Mouse (Mus musculus): ENCODE results near the gene Eef2. TPM values are rescaled to one million over a fixed set of nuclear protein-coding genes. Genes with fewer than 3 reads are reported as not detected.

Eef2 gene
- total RNA-seq, 2 experiments from 2014 or later: 892 to 898 TPM

DNA sequence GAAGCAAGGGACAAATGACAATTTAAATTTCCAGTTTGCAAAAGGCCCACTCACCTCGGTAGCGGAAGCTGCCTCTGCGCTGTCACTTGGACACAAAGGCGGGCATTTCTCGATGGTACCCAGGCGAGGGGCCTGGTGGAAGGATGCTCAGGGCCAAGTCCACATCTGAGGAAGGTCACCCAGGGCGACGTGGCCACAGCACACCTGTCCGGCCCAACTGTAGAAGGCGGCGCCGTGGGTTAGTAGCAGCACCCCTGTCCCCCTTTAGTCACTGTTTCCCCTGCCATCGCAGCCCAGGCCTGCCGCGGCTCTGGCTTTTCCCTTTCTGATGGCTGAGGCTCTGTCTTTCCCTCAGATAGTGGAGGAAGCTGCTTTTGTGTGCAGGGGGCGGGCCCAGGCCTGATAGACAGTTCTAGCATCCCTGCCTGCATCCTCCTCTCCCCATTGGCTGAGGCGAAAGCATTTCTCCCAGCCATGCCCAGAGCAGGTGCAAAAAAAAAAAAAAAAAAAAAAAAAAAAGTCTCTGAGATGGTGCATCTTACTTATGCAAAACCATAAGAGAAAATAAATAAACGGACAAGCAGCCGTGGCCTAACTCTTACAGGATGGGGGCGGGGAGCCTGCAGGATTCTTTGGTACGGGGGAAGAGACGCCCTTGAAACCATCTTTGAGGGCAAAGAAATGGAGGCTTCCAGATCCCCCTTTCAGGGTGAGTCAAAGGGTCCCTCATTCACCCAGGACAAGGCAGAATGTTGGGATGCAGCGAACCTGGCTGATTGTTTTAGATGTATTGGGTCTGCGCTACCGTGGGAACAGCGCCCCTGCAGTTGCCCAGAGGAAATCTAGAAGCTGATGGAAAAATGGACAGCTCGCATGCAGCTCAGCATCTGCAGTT, 54.3 kb downstream of the Eef2 start, which contains the start of gene Atcay:
Gene Atcay (minus strand): TSS at position 396 of the 895 bp plus-strand sequence.
- no peak for DNase-seq
- intact Hi-C loops (cut with DNase I; ENCODE audit: low total_unique reads): no loop called here

GRCm38 (mm10) chr10:81231436-81231835, 55.0 kb downstream of the Eef2 start:
- DNase-seq: no peak
- intact Hi-C loops (cut with DNase I; ENCODE audit: low total_unique reads): no loop called here

Other genes with a start within 250 kb of the Eef2 start
- gene Gadd45b, start 246.6 kb upstream of the Eef2 start, total RNA-seq (2021): 10 to 100 TPM; 21.5 to 28.7 TPM
- 1 to 10 TPM in 1 of 2 experiments, under 1 TPM in 1; 0.44 to 1.1 TPM for gene Gng7, start 161.7 kb upstream of the Eef2 start, total RNA-seq (2021)
- gene Diras1, start 151.0 kb upstream of the Eef2 start, total RNA-seq (2021): under 1 TPM; 0.24 to 0.72 TPM
- gene Slc39a3, start 139.2 kb upstream of the Eef2 start, total RNA-seq (2021): 10 to 100 TPM; 11.3 to 11.9 TPM
- 10 to 100 TPM; 78.6 to 79.9 TPM for gene Sgta, start 116.5 kb upstream of the Eef2 start, total RNA-seq (2021)
- 10 to 100 TPM; 22.4 to 23.0 TPM for gene Thop1, start 106.6 kb upstream of the Eef2 start, total RNA-seq (2021)
- 1 to 10 TPM in 1 of 2 experiments, under 1 TPM in 1; 0.53 to 1.1 TPM for gene Creb3l3, start 77.8 kb upstream of the Eef2 start, total RNA-seq (2021)
- 100 to 1,000 TPM; 163 to 171 TPM for gene Map2k2, start 70.7 kb upstream of the Eef2 start, total RNA-seq (2021)
- 10 to 100 TPM; 28.2 to 30.1 TPM for gene Zbtb7a, start 41.4 kb upstream of the Eef2 start, total RNA-seq (2021)
- 10 to 100 TPM; 12.3 to 12.8 TPM for gene Pias4, start 8.7 kb upstream of the Eef2 start, total RNA-seq (2021)
- 10 to 100 TPM; 21.2 to 24.8 TPM for gene Dapk3, start 6.4 kb downstream of the Eef2 start, total RNA-seq (2021)
- not detected for gene 4930442H23Rik, start 7.2 kb downstream of the Eef2 start, total RNA-seq (2021)
- gene Nmrk2, start 25.4 kb downstream of the Eef2 start, total RNA-seq (2021): 1 to 10 TPM; 1.8 to 5.5 TPM
- gene Atcay, start 54.2 kb downstream of the Eef2 start, total RNA-seq (2021): under 1 TPM in 1 of 2 experiments, not detected in 1; 0.06 TPM
- gene Zfr2, start 56.5 kb downstream of the Eef2 start, total RNA-seq (2021): 1 to 10 TPM; 1.7 to 2.5 TPM
- gene Matk, start 76.3 kb downstream of the Eef2 start, total RNA-seq (2021): under 1 TPM; 0.33 to 0.57 TPM
- 10 to 100 TPM; 93.1 to 99.9 TPM for gene Mrpl54, start 90.3 kb downstream of the Eef2 start, total RNA-seq (2021)
- 10 to 100 TPM; 62.8 to 71.1 TPM for gene Apba3, start 90.3 kb downstream of the Eef2 start, total RNA-seq (2021)
- gene Tjp3, start 115.0 kb downstream of the Eef2 start, total RNA-seq (2021): not detected
- gene Pip5k1c, start 116.3 kb downstream of the Eef2 start, total RNA-seq (2021): 10 to 100 TPM; 18.5 to 22.8 TPM
- 1 to 10 TPM; 7.7 to 10.0 TPM for gene Cactin, start 144.5 kb downstream of the Eef2 start, total RNA-seq (2021)
- gene Tbxa2r, start 152.1 kb downstream of the Eef2 start, total RNA-seq (2021): 1 to 10 TPM; 1.5 to 2.2 TPM
- 1 to 10 TPM; 1.8 to 2.0 TPM for gene Gipc3, start 166.6 kb downstream of the Eef2 start, total RNA-seq (2021)
- 10 to 100 TPM; 24.3 to 25.8 TPM for gene Hmg20b, start 173.8 kb downstream of the Eef2 start, total RNA-seq (2021)
- 1 to 10 TPM; 3.7 to 4.0 TPM for gene Mfsd12, start 180.9 kb downstream of the Eef2 start, total RNA-seq (2021)
- gene 4930404N11Rik, start 189.2 kb downstream of the Eef2 start, total RNA-seq (2021): under 1 TPM; 0.37 to 0.42 TPM
- 10 to 100 TPM; 11.9 to 15.4 TPM for gene Fzr1, start 201.9 kb downstream of the Eef2 start, total RNA-seq (2021)
- gene Dohh, start 207.8 kb downstream of the Eef2 start, total RNA-seq (2021): 10 to 100 TPM; 38.6 to 39.8 TPM
- gene Gm48551, start 207.8 kb downstream of the Eef2 start, total RNA-seq (2021): under 1 TPM; 0.41 to 0.47 TPM
- under 1 TPM in 1 of 2 experiments, not detected in 1; 0.80 TPM for gene Gm48552, start 212.4 kb downstream of the Eef2 start, total RNA-seq (2021)
- under 1 TPM; 0.45 to 0.91 TPM for gene Smim24, start 216.4 kb downstream of the Eef2 start, total RNA-seq (2021)